Mouse (Mus musculus): ENCODE results near the gene Brd3os.

- TF ChIP-seq CTCF (IDR thresholded peaks at IDR 0.05; ENCODE audit: extremely low read depth, insufficient read length, insufficient replicate concordance, low read depth, low read length) (no peak), POLR2A (IDR thresholded peaks at IDR 0.05; ENCODE audit: low read depth, low read length) (no peak)
Observed at GRCm38 (mm10) chr2:27459735-27460134, 17.6 kb downstream of the Brd3os start.

Data from small intestine, adult 2 months (tissue).